Mouse (Mus musculus) layer of hippocampus, adult 2 months (tissue): ENCODE results near the gene Ush1c. TPM values are rescaled to one million over a fixed set of nuclear protein-coding genes. Genes with fewer than 3 reads are reported as not detected.

Source experiments
- DNase-seq, 2 experiments: peaks; one replicate each; pipeline ENCODE4 v3.0.0; 2022; ENCODE audit warnings: low spot score in 2 of 2
- H3K27ac ChIP-seq: fragments of 200-600 bp; 2 replicates; pipeline ENCODE4 v1.8.1; 2022
- H3K4me3 ChIP-seq: fragments of 200-600 bp; 2 replicates; pipeline ENCODE4 v1.8.1; 2022; ENCODE audit warnings: mild to moderate bottlenecking
- CTCF ChIP-seq: fragments of 200-600 bp; conservative IDR thresholded peaks from 2 replicates; pipeline ENCODE4 v1.8.1; 2022; ENCODE audit warnings: antibody characterized with exemption, mild to moderate bottlenecking, moderate library complexity
- long read RNA-seq, 2 experiments: library from polyadenylated mRNA; stranded (forward); transcript quantifications; one replicate each; pipeline ENCODE4 v2.0.0; 2021; ENCODE audit warnings: borderline mapping rate in 2 of 2
- total RNA-seq, 2 experiments: library from RNA; stranded (reverse); gene quantifications; 2 replicates each; pipeline ENCODE4 v1.2.3; 2021

Ush1c gene
- total RNA-seq = under 1 TPM; 0.23 to 0.54 TPM
- long read RNA-seq, experiment 1, partial matches to known transcripts = 1 of 1 reads
- long read RNA-seq, experiment 1, other reads (novel, unspliced or antisense) = 0 of 1 reads
- long read RNA-seq, experiment 2 = 0 reads

DNA sequence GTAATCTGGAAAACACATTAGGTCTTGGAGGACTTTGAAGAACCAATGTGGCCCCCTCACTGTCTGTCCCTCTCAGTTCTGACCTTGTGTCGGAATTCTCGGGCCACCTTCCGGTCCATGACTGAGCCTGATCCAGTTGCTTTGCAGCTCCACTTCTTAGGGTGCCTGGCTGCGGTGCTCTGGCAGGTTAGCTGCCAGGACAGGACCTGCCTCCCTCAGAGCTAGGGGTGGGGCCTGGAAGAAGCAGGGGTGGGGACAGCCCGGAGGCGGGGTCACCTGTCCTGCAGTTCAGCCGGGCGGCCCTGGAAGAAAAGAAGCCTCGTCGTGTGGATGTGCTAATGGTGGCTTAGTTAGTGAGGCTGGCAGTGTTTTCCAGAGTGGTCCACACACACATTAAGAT lies at the start of gene Ush1c:
TSS of gene Ush1c (minus strand) at position 158 of the 400 bp plus-strand sequence.
- H3K4me3 ChIP-seq = no peak within 1 kb of the TSS
- DNase-seq = no peak
- H3K27ac ChIP-seq = no peak within 1 kb of the TSS
- no peak for TF ChIP-seq CTCF

DNA sequence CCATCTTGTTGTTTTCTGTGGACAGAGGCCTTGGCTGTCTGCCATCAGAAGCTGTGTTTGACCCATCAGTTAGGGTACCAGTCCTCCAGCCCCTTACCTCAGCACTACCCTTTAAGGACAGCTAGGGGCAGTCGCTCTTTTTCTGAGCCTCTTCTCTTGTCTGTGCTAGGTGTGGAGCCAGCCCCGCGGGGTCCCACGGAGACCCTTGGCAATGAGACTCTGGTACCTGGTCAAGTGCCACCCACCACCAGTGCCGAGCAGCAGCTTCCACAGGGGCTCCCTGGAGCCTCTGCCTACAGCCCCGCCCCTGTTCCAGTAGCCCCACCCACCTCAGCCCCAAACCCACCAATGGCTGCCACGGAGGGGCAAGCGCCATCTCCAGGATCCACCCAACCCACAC lies 48.7 kb upstream of the Ush1c start:
- no peak overlapping the region for H3K27ac ChIP-seq
- no peak overlapping the region for H3K4me3 ChIP-seq
- no peak for DNase-seq
- TF ChIP-seq CTCF = no peak; the same call in 1 of the 2 replicates

DNA sequence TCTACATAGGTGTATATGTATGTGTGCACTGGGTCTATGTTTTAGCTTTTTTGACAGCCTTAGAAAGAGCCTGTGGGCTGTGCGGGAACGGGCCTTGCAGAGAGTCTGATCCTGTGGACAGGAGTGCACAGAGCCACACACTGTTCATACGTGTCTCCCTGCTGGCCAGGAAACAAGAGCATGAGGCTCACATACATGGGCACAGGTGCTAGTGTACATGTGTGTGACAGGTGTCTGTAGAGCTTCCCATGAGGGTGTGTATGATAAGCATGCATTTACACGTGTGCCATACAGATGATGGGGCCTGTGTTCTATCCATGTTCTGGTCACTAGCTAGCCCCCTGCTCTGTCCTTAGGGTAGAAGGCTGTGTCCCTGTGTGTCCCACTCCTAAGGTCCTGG lies 48.1 kb upstream of the Ush1c start:
- no peak for TF ChIP-seq CTCF
- no peak overlapping the region for H3K4me3 ChIP-seq
- H3K27ac ChIP-seq = no peak overlapping the region
- DNase-seq = no peak

DNA sequence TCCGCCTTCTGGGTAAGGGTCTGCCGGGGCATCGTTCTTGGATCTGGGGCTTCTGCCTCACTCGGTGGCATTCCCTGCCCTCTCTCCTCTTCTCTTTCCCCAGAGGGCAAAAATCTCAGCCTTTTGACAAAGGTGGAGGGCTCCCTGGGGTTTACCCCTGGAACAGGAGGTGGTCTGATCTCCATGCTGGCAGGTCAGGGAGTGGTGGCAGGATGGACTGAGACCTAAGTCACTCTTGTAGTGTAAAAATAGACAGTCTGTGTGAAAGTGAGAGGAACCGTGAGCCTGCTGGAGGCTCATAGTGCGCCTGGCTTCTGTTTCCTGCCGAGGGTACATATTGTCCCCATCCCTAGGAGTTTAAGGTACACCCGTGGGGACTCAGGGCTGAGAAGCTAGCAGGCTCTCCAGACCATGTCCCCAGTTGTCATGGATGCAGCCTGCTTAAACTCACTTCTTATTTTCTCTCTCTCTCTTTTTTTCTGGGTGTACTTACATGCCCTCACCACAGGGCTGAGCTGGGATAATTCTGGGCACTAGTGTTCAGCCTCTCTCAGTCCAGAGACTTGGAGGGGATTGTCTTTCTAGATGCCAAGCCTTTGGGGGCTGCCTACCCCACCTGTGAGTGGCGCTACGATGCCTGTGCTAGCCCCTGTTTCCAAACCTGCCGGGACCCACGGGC lies 47.0 kb upstream of the Ush1c start:
- no peak overlapping the region for H3K4me3 ChIP-seq
- H3K27ac ChIP-seq = no peak overlapping the region
- no peak for DNase-seq
- TF ChIP-seq CTCF = peak; percentile 65

DNA sequence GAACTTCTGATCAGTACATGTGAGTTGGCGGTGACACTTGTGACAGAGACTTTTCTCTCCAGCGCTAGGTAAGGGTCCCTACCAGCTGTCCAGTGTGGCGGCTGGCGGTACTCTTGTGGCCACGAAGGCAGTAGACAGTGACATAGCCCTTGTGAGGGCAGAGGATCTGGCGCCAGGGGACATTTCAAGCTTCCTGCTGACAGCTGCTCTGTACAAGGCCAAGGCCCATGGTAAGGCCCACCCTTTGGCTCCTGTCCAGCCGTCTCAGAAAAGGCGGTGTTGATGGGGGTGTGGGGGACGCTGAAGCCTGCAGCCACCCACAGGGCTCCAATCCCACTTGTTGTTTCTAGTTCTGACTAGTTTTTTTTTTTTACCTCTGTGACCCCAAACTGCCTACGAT lies 45.4 kb upstream of the Ush1c start:
- no peak for TF ChIP-seq CTCF
- DNase-seq = no peak
- H3K4me3 ChIP-seq = no peak overlapping the region
- no peak overlapping the region for H3K27ac ChIP-seq

DNA sequence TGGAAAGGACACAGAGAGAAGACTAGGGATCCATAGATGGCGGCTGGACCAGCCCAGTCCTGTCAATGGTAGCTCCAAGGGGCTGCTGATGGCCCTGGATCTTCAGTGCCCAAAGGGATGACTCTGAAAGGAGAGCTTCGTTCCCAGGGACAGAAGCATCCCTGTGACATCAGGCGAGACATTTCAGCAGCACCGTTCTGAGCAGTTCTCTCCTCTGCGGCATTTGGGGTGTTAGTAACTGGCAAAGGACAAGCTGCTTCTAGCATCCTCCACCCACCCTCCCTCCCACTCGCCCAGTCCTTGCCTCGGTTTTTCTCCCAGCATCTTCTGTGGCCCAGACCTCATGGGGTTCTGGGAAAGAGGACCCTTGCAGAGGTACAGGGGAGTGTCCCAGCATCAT lies 44.0 kb upstream of the Ush1c start:
- no peak overlapping the region for H3K4me3 ChIP-seq
- TF ChIP-seq CTCF = no peak
- 0 out of 2 replicates have a peak overlapping the region, but pooled peaks have one; percentile 18 for H3K27ac ChIP-seq
- no peak for DNase-seq

DNA sequence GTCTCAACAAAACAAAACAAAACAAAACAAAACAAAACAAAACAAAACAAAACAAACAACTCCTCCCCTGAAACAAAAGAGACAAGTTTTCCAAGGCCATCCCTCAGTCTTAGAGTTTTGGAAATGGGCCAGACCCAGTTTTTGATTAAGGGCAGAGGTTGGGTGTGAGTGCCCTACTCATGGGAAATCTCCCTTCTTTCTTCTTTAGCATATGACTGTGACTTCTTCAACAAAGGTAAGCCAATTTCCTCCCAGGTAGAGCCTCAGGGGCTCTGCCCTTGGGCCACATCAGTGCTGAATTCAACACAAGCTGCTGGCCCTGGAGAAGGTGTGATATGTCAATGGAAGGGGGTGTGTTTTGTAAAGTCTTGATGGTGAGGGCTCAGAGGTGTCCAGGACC lies 42.6 kb upstream of the Ush1c start:
- H3K4me3 ChIP-seq = no peak overlapping the region
- DNase-seq = no peak
- TF ChIP-seq CTCF = no peak
- no peak overlapping the region for H3K27ac ChIP-seq

DNA sequence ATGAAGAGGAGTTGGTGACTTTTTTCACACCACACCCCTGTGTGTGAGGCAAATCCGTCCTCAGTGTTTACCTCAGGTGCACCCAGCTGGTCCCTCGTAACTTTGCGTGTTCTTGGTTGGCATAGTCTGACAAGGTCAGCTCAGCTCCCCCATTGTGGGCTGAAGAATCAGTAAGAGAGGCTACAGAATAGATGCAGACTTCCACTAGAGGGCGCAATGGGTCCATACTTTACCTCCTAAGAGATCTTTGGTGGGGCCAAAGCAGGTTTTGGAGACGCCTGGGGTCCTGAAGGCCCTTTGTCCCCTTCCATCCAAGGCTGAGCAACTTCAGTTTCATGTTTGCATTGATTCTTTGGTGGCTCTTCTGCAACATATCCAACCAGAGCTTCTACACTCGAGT lies 41.6 kb upstream of the Ush1c start:
- peak; percentile 91 for TF ChIP-seq CTCF
- Histone ChIP-seq H3K4me3 (no peak overlapping the region), H3K27ac (no peak overlapping the region)
- DNase-seq = peak; percentile 38 to 74

DNA sequence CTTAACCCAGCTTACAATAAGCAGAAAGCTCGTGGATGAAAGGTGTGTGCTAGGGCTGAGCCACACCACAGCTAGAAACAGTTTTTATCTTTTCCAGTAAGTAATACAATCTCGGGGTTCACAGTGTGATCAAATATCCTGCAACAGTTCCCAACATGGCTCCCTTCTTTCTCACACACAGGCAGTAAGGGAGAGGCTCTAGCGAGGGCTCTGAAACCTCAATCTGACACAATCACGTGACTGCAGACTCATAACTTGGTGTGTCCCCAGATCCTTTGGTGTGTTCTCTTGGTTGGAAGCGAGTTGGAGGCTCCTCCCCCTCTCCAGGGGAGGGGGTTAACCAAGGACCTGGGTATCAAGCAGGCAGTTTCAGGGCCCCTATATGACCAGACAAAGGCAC lies 37.9 kb upstream of the Ush1c start:
- no peak overlapping the region for H3K4me3 ChIP-seq
- DNase-seq = no peak
- no peak overlapping the region for H3K27ac ChIP-seq
- TF ChIP-seq CTCF = no peak

DNA sequence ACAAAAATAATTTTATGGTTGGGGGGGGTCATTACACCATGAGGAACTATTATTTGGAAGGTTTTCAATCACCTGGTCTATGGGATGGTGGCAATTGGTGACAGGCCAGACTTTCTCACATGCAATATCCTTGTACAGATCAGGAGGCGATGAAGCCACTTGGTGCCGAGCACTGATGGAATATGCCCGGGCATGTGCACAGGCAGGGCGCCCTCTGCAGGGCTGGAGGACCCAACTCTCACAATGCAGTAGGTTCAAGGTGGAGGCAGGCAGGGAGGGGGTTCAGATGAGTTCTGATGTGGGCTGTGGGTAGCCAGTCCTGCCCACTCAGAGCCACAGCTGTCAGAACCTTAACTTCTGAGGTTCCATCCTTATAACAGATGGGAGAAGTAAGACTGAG lies 13.5 kb upstream of the Ush1c start:
- no peak for DNase-seq
- no peak overlapping the region for H3K4me3 ChIP-seq
- H3K27ac ChIP-seq = no peak overlapping the region
- peak; percentile 40 for TF ChIP-seq CTCF

DNA sequence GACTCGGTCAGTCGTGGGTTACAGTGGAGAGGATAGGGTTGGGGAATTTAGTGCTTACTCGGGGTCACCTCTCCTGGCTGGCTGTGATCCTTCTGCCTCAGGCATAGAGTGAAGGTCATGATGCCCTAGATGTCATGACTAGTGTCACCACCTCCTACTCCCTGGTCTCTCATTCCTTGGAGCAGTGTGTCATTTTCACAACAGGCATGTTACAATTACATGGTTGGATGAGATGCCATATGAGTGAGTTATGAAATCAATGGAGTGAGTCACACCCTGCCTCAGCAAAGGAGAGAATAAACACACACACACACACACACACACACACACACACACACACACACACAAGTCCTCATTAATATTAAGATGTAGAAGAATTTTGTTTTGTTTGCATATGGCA lies 9.3 kb upstream of the Ush1c start:
- Histone ChIP-seq H3K4me3 (no peak overlapping the region), H3K27ac (no peak overlapping the region)
- no peak for DNase-seq
- no peak for TF ChIP-seq CTCF

DNA sequence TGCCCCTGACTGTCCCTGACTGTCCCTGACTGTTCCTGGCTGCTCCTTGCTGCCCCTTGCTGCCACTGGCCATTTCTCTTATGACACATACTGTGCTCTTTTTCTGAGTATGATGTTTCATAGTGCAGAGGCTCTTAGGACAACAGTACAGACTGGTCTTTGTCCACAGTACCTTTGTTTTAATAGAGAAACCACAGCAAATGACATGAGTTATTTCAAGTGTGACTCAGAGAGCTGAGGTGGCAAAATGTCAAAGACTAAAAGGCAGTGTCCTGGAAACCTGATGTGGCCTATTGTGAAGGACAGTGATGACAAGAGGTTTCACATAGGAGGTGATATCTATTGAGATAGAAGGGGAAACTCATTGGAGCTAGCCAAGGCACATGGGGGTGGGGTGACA lies 8.6 kb upstream of the Ush1c start:
- TF ChIP-seq CTCF = no peak
- H3K4me3 ChIP-seq = no peak overlapping the region
- no peak overlapping the region for H3K27ac ChIP-seq
- DNase-seq = no peak

DNA sequence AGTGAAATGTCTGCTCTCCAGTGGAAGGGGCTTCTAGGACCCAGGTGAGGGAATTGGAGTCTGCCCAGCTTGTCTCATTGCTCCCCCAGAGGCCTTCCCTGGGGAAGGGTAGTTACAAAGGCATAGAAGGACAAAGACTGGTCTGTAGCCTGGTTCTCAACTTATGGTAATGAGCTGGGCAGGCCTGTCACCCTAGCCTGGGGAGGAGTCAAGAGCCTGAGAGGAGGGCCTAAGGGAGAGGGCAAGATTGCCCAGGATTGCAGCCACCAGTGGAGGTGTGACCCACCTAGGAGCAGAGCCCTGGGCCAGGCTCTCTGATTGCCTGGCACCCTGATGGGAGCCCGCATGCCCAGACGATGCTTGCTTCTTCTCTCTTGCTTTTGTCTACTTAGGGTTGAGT lies 2.4 kb upstream of the Ush1c start, which contains the start of gene Otog:
TSS of gene Otog (plus strand) at position 292 of the 400 bp plus-strand sequence.
- DNase-seq = no peak
- Histone ChIP-seq H3K27ac (no peak within 1 kb of the TSS), H3K4me3 (no peak within 1 kb of the TSS)
- no peak for TF ChIP-seq CTCF

DNA sequence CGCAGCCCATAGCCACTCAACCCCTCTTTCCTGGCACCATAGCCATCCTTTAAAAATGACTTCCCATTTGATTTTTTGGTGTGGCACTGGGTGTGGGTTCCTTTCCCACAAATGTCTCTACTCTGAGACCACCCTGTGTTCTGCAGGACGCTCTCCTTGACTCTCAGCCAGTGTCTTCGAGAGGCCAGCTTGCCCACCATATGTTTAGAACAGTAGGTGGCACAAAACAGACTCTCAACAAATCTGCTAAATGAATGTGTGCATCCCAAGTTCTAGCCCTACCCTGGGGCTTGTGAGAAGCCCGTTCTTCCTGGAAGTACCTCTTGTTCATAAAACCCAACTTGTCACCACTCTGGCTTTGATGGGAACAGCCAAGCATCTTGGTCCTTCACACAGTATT lies 1.8 kb upstream of the Ush1c start:
- DNase-seq = no peak
- TF ChIP-seq CTCF = no peak
- H3K4me3 ChIP-seq = no peak overlapping the region
- no peak overlapping the region for H3K27ac ChIP-seq
